Mouse (Mus musculus) kidney, embryonic 14.5 days (tissue): ENCODE data around the gene Mgat4b. TPM values are rescaled to one million over a fixed set of nuclear protein-coding genes. Genes with fewer than 3 reads are reported as not detected.

ENCODE experiments used
- ATAC-seq: fragments of 200-750 bp; cut with Nextera tagmentation; 2 replicates; pipeline ENCODE4 v1.8.0; 2017; ENCODE audit warnings: moderate number of reproducible peaks, mild to moderate bottlenecking, moderate TSS enrichment, moderate library complexity; ENCODE audit not compliant: low FRiP score, low TSS enrichment
- H3K27ac ChIP-seq: fragments of 300-500 bp; sonication (generic); 2 replicates; pipeline ENCODE4 v1.5.1; 2014; ENCODE audit warnings: low read depth, mild to moderate bottlenecking, low read length, moderate library complexity, mixed read lengths
- H3K27me3 ChIP-seq: fragments of 300-500 bp; sonication (generic); 2 replicates; pipeline ENCODE4 v1.6.1; 2014; ENCODE audit warnings: mild to moderate bottlenecking, low read length; ENCODE audit not compliant: control insufficient read depth, insufficient read depth
- H3K36me3 ChIP-seq: fragments of 300-500 bp; sonication (generic); 2 replicates; pipeline ENCODE4 v1.6.1; 2014; ENCODE audit warnings: low read length, mixed read lengths; ENCODE audit not compliant: control insufficient read depth, insufficient read depth
- H3K4me1 ChIP-seq: fragments of 300-500 bp; sonication (generic); 2 replicates; pipeline ENCODE4 v1.6.1; 2014; ENCODE audit warnings: low read length, mixed read lengths; ENCODE audit not compliant: control insufficient read depth, insufficient read depth
- H3K4me2 ChIP-seq: fragments of 300-500 bp; sonication (generic); replicated peaks from 2 replicates; pipeline ENCODE4 v1.6.1; 2014; ENCODE audit warnings: low read depth, mild to moderate bottlenecking, low read length
- H3K4me3 ChIP-seq: fragments of 300-500 bp; sonication (generic); 2 replicates; pipeline ENCODE4 v1.5.1; 2014; ENCODE audit warnings: mild to moderate bottlenecking, low read length
- H3K9ac ChIP-seq: fragments of 300-500 bp; sonication (generic); 2 replicates; pipeline ENCODE4 v1.6.1; 2014; ENCODE audit warnings: low read depth, mild to moderate bottlenecking, low read length, moderate library complexity
- H3K9me3 ChIP-seq: fragments of 300-500 bp; sonication (generic); 2 replicates; pipeline ENCODE4 v1.6.1; 2016; ENCODE audit warnings: low read length; ENCODE audit not compliant: control insufficient read depth
- WGBS: fragments of 180-500 bp; shearing (Covaris S2); extraction: QIAGEN DNeasy Blood & Tissue Kit; methylation state at CpG from one replicate; pipeline ENCODE4 v1.1.7; 2014; 5-methylcytosine and 5-hydroxymethylcytosine counted together
- polyA plus RNA-seq: library from polyadenylated mRNA; unstranded; fragments of >200 nt; fragmentation: Nextera tagmentation; extraction: Ambion mirVana; gene quantifications from 2 replicates; pipeline ENCODE4 v1.2.1, GENCODE M21; 2014

Gene Mgat4b
- polyA plus RNA-seq, 1 experiment from 2014 or later = 39.2 TPM

GRCm38 (mm10) chr11:50265931-50266330 lies 55.2 kb downstream of the Mgat4b start:
- no peak overlapping the region for H3K27ac ChIP-seq
- no peak overlapping the region for H3K9ac ChIP-seq
- no peak overlapping the region for H3K4me2 ChIP-seq
- H3K4me3 ChIP-seq = no peak overlapping the region
- 89% methylated on average over 8 of the region's 8 CpGs for WGBS
- H3K36me3 ChIP-seq = peaks cover 54% of the 10 kb centered on the region
- no peaks in the 10 kb centered on the region for H3K27me3 ChIP-seq
- H3K9me3 ChIP-seq = no peaks in the 10 kb centered on the region
- no peaks in the 10 kb centered on the region for H3K4me1 ChIP-seq
- no peak for ATAC-seq

GRCm38 (mm10) chr11:50266997-50267396 lies 56.3 kb downstream of the Mgat4b start:
- no peaks in the 10 kb centered on the region for H3K9me3 ChIP-seq
- ATAC-seq = no peak
- H3K4me3 ChIP-seq = no peak overlapping the region
- no peak overlapping the region for H3K4me2 ChIP-seq
- H3K36me3 ChIP-seq = peaks cover 43% of the 10 kb centered on the region
- WGBS = 90% methylated on average over 3 of the region's 3 CpGs
- no peaks in the 10 kb centered on the region for H3K4me1 ChIP-seq
- H3K27ac ChIP-seq = no peak overlapping the region
- no peaks in the 10 kb centered on the region for H3K27me3 ChIP-seq
- no peak overlapping the region for H3K9ac ChIP-seq

- H3K27me3 ChIP-seq = no peaks in the 10 kb centered on the region
- no peak for ATAC-seq
- H3K9ac ChIP-seq = no peak overlapping the region
- H3K27ac ChIP-seq = no peak overlapping the region
- H3K9me3 ChIP-seq = no peaks in the 10 kb centered on the region
- no peak overlapping the region for H3K4me3 ChIP-seq
- H3K4me2 ChIP-seq = no peak overlapping the region
- H3K36me3 ChIP-seq = peaks cover 31% of the 10 kb centered on the region
- 84% methylated on average over 2 of the region's 2 CpGs for WGBS
- no peaks in the 10 kb centered on the region for H3K4me1 ChIP-seq
Observed at GRCm38 (mm10) chr11:50269163-50269562, 58.5 kb downstream of the Mgat4b start.

- H3K4me3 ChIP-seq = no peak overlapping the region
- ATAC-seq = no peak
- no peak overlapping the region for H3K27ac ChIP-seq
- 88% methylated on average over 1 of the region's 1 CpGs for WGBS
- no peaks in the 10 kb centered on the region for H3K9me3 ChIP-seq
- H3K36me3 ChIP-seq = peaks cover 25% of the 10 kb centered on the region
- H3K9ac ChIP-seq = no peak overlapping the region
- no peaks in the 10 kb centered on the region for H3K27me3 ChIP-seq
- no peaks in the 10 kb centered on the region for H3K4me1 ChIP-seq
- H3K4me2 ChIP-seq = no peak overlapping the region
Observed at GRCm38 (mm10) chr11:50269885-50270284, 59.2 kb downstream of the Mgat4b start.

- 87% methylated on average over 2 of the region's 2 CpGs for WGBS
- no peak overlapping the region for H3K4me2 ChIP-seq
Observed at GRCm38 (mm10) chr11:50272819-50273218, 62.1 kb downstream of the Mgat4b start.

GRCm38 (mm10) chr11:50275077-50275476 lies 64.4 kb downstream of the Mgat4b start:
- no peak overlapping the region for H3K4me3 ChIP-seq
- H3K27ac ChIP-seq = no peak overlapping the region
- H3K4me1 ChIP-seq = 0 out of 2 replicates have a peak, but pooled peaks cover 2% of the 10 kb centered on the region
- H3K36me3 ChIP-seq = peaks cover 13% of the 10 kb centered on the region; the same call in 1 of the 2 replicates
- 79% methylated on average over 2 of the region's 2 CpGs for WGBS
- H3K27me3 ChIP-seq = no peaks in the 10 kb centered on the region
- no peak overlapping the region for H3K4me2 ChIP-seq
- no peaks in the 10 kb centered on the region for H3K9me3 ChIP-seq
- no peak overlapping the region for H3K9ac ChIP-seq
- ATAC-seq = no peak

More at GRCm38 (mm10) chr11:50272819-50273218, 62.1 kb downstream of the Mgat4b start:
- Histone ChIP-seq H3K36me3 (peaks cover 9% of the 10 kb centered on the region; the same call in 1 of the 2 replicates), H3K27me3 (no peaks in the 10 kb centered on the region), H3K4me3 (no peak overlapping the region), H3K27ac (no peak overlapping the region), H3K4me1 (0 out of 2 replicates have a peak, but pooled peaks cover 2% of the 10 kb centered on the region), H3K9me3 (no peaks in the 10 kb centered on the region), H3K9ac (no peak overlapping the region)
- ATAC-seq = no peak

- 70% methylated on average over 5 of the region's 5 CpGs for WGBS
- Histone ChIP-seq H3K9ac (no peak overlapping the region), H3K27ac (no peak overlapping the region), H3K4me3 (no peak overlapping the region), H3K27me3 (no peaks in the 10 kb centered on the region), H3K36me3 (peaks cover 14% of the 10 kb centered on the region; the same call in 1 of the 2 replicates), H3K4me1 (0 out of 2 replicates have a peak, but pooled peaks cover 2% of the 10 kb centered on the region), H3K9me3 (no peaks in the 10 kb centered on the region), H3K4me2 (no peak overlapping the region)
- no peak for ATAC-seq
Observed at GRCm38 (mm10) chr11:50275568-50276151, 65.0 kb downstream of the Mgat4b start.

GRCm38 (mm10) chr11:50277025-50277424 lies 66.3 kb downstream of the Mgat4b start:
- no peaks in the 10 kb centered on the region for H3K27me3 ChIP-seq
- H3K4me1 ChIP-seq = 0 out of 2 replicates have a peak, but pooled peaks cover 2% of the 10 kb centered on the region
- ATAC-seq = no peak
- no peak overlapping the region for H3K4me3 ChIP-seq
- H3K36me3 ChIP-seq = peaks cover 24% of the 10 kb centered on the region; the same call in 1 of the 2 replicates
- no peak overlapping the region for H3K9ac ChIP-seq
- H3K9me3 ChIP-seq = no peaks in the 10 kb centered on the region
- no peak overlapping the region for H3K27ac ChIP-seq
- no peak overlapping the region for H3K4me2 ChIP-seq

- Histone ChIP-seq H3K4me1 (0 out of 2 replicates have a peak, but pooled peaks cover 2% of the 10 kb centered on the region), H3K4me2 (no peak overlapping the region), H3K9me3 (no peaks in the 10 kb centered on the region), H3K9ac (no peak overlapping the region), H3K27me3 (no peaks in the 10 kb centered on the region), H3K36me3 (peaks cover 23% of the 10 kb centered on the region; the same call in 1 of the 2 replicates), H3K4me3 (no peak overlapping the region), H3K27ac (no peak overlapping the region)
- ATAC-seq = no peak
- 91% methylated on average over 6 of the region's 6 CpGs for WGBS
Observed at GRCm38 (mm10) chr11:50277706-50278105, 67.0 kb downstream of the Mgat4b start.
